Mouse (Mus musculus) c-Kit-positive CD71-positive TER-119-negative erythroid progenitor cells, embryonic 14.5 days (primary cell): ENCODE measurements at regions not wholly inside any gene's neighbourhood (a gene's known extent, or its start where the extent isn't known, plus 50 kb on each side); places are given as distances from the start of the nearest gene placed in this dataset.

ENCODE experiments used
- DNase-seq: peaks from one replicate; pipeline ENCODE4 v3.0.0-alpha.2; 2013; ENCODE audit warnings: low read depth

- DNase-seq = no peak
Measured at GRCm38 (mm10) chr11:24829578-24830401, 751.9 kb downstream of the Bcl11a start.

- DNase-seq = no peak
Measured at GRCm38 (mm10) chr11:24830484-24830883, 752.6 kb downstream of the Bcl11a start.

DNA sequence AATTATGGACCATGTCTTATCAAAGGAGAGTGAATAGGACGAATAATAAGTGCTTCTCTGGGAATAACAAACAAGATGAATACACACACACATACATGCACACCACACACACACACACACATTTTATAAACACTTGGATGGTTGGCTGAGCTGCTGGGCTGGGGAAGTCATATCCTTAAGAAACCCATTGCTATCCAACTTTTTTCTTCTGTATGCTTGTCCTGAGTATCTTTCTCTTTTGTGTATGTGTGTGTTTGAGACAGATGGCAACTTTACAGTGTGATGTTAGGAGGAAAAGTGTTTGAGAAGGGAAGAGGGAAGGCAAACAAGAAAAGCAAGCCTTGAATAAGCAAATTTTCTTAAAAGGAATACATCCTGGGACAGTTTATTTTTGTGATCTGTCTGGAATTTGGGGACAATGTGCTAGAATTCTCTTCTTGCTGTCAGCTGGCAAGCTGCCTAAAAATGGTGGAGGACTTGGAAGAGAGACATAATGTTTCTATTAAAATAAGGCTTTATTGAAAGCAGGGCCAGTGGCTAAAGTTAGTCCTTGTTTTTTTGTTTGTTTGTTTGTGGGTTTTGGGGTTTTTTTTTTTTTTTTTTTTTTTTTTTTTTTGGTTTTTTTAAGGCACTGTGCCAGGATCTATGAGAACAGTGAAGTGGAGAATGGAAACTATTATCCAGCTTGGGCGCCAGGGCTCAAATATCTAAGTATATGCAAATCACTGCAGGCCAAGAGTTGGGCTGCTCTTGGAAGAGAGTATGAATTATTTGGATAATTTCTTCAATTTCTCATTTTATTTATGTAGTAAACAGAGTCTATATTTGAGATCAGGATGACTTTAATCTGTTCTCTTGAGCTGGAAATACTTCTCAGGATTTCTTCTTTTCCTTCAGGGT, 766.2 kb downstream of the Bcl11a start:
- DNase-seq = no peak

GRCm38 (mm10) chr11:24856991-24857390, 779.1 kb downstream of the Bcl11a start:
- DNase-seq = no peak

DNA sequence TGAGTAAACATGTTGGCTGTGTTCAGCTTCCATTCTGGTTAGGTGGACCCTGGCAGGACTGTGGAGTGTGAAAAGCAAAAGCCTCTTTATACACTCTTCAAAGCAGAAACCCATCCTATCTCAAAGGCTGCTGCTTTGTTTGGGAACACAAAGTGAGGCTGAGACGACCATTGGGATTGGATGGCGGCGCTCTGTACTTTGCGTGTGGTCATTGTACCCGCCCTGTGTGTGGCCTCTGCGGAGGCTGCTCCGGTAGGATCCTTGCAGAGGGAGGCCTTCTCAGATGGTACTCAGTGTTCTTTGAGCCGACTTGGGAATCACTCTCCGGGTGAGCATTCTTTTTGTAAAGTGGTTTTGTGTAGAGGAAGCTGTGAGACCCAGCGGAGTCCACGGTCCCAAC, 786.8 kb downstream of the Bcl11a start:
- DNase-seq = no peak

GRCm38 (mm10) chr11:24865067-24865796, 787.4 kb downstream of the Bcl11a start:
- no peak for DNase-seq
